Mouse (Mus musculus) adrenal gland, adult 2 months (tissue): Measurements from ENCODE around the gene Stxbp4. TPM values are rescaled to one million over a fixed set of nuclear protein-coding genes. Genes with fewer than 3 reads are reported as not detected.

Experiments used
- DNase-seq: peaks from one replicate; pipeline ENCODE4 v3.0.0; 2021
- polyA plus RNA-seq: library from polyadenylated mRNA; depleted of rRNA; stranded (reverse); fragments of >200 nt; gene quantifications from 2 replicates; pipeline ENCODE4 v1.2.3, GENCODE M21; 2012; rRNA removed
- total RNA-seq, 2 experiments: library from RNA; stranded (reverse); gene quantifications; 2 replicates each; pipeline ENCODE4 v1.2.3; 2021

Gene Stxbp4
- total and polyA plus RNA-seq, 3 experiments, result 2.0 to 12.0 (median 8.4) TPM

GRCm38 (mm10) chr11:90464046-90464595 is 173.8 kb downstream of the Stxbp4 start:
- DNase-seq, result peak; percentile 20

GRCm38 (mm10) chr11:90460458-90460857 is 177.4 kb downstream of the Stxbp4 start:
- DNase-seq, result no peak

- no peak for DNase-seq
These were observed 185.8 kb downstream of the Stxbp4 start for GRCm38 (mm10) chr11:90452134-90452533.

DNA sequence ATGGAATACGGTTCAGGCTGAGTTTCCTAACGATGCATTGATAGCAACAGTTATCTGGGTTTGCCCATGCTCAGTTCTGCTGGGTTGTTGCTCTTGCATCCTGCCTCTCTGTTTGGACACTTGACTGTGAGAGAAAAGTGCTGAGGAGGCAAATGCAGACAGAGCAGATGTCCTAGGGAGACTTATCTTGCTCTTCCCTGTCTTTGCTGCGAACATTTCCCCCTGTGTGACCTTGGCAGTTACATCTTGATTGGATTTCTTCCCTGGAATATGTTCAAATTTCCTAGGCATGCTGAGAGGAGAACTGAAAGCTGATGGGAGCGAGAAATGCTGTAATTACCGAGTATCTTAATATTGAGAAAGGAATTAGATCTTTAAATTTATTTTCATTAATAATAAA is 186.4 kb downstream of the Stxbp4 start:
- no peak for DNase-seq

GRCm38 (mm10) chr11:90442462-90442861 is 195.4 kb downstream of the Stxbp4 start:
- no peak for DNase-seq

DNA sequence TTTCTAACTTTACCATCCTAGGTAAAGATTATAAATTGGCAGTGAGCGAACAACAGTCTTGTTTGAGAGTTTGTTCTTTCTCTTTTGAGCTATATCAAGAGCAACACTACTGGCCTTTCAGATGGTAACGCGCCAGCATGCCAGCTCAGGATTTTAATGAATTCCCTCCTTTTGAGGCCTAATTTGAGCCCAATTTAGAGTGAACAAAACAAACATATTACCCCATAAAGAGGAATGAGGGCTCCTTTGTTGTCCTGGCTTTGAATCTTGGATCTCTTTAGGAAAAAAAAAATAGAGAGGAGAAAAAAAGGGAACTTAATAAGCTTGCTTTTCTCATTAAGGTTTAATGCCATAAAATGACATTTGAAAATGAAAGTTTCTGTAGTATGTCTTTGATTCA is 197.0 kb downstream of the Stxbp4 start:
- no peak for DNase-seq

GRCm38 (mm10) chr11:90438768-90439167 is 199.1 kb downstream of the Stxbp4 start:
- DNase-seq, result no peak

Other genes with a start within 250 kb of the Stxbp4 start
- gene Hlf, start 247.2 kb downstream of the Stxbp4 start, total RNA-seq, result 10 to 100 TPM in 1 of 2 experiments, 1 to 10 TPM in 1; 9.0 to 16.4 TPM
- gene Hlf, start 247.2 kb downstream of the Stxbp4 start, polyA plus RNA-seq, result 16.8 and 18.0 TPM in 2 replicates
- gene Cox11, start 89 bp upstream of the Stxbp4 start, total RNA-seq, result 10 to 100 TPM; 14.7 to 19.2 TPM
- 23.9 and 30.4 TPM in 2 replicates for gene Cox11, start 89 bp upstream of the Stxbp4 start, polyA plus RNA-seq
- gene Tom1l1, start 50.3 kb upstream of the Stxbp4 start, total RNA-seq, result 10 to 100 TPM; 43.6 to 57.7 TPM
- 3.8 and 7.8 TPM in 2 replicates for gene Tom1l1, start 50.3 kb upstream of the Stxbp4 start, polyA plus RNA-seq